Mouse (Mus musculus) lung, postnatal 0 days (tissue): ENCODE data around the gene Fkrp. TPM values are rescaled to one million over a fixed set of nuclear protein-coding genes. Genes with fewer than 3 reads are reported as not detected.

Source experiments
- ATAC-seq: fragments of 200-750 bp; cut with Nextera tagmentation; 2 replicates; pipeline ENCODE4 v1.8.0; 2017; ENCODE audit warnings: moderate library complexity
- DNase-seq: peaks from one replicate; pipeline ENCODE4 v3.0.0-alpha.2; 2016; ENCODE audit warnings: low spot score
- H3K27ac ChIP-seq: fragments of 300-500 bp; sonication (generic); 2 replicates; pipeline ENCODE4 v1.5.1; 2014; ENCODE audit warnings: antibody characterized with exemption, mild to moderate bottlenecking, low read length, mixed read lengths
- H3K27me3 ChIP-seq: fragments of 300-500 bp; sonication (generic); replicated peaks from 2 replicates; pipeline ENCODE4 v1.6.1; 2014; ENCODE audit warnings: low read length, mixed read lengths; ENCODE audit not compliant: insufficient read depth
- H3K36me3 ChIP-seq: fragments of 300-500 bp; sonication (generic); 2 replicates; pipeline ENCODE4 v1.6.1; 2014; ENCODE audit warnings: low read length, mixed read lengths; ENCODE audit not compliant: insufficient read depth
- H3K4me1 ChIP-seq: fragments of 300-500 bp; sonication (generic); 2 replicates; pipeline ENCODE4 v1.6.1; 2014; ENCODE audit warnings: antibody characterized with exemption, low read depth, low read length, mixed read lengths; ENCODE audit not compliant: insufficient read depth
- H3K4me2 ChIP-seq: fragments of 300-500 bp; sonication (generic); replicated peaks from 2 replicates; pipeline ENCODE4 v1.6.1; 2014; ENCODE audit warnings: low read depth, mild to moderate bottlenecking, low read length, moderate library complexity, mixed read lengths
- H3K4me3 ChIP-seq: fragments of 300-500 bp; sonication (generic); 2 replicates; pipeline ENCODE4 v1.5.1; 2014; ENCODE audit warnings: low read depth, low read length
- H3K9ac ChIP-seq: fragments of 300-500 bp; sonication (generic); replicated peaks from 2 replicates; pipeline ENCODE4 v1.6.1; 2014; ENCODE audit warnings: low read depth, mild to moderate bottlenecking
- H3K9me3 ChIP-seq: fragments of 300-500 bp; sonication (generic); 2 replicates; pipeline ENCODE4 v1.6.1; 2016; ENCODE audit warnings: low read length, mixed read lengths
- CTCF ChIP-seq: IDR thresholded peaks from 2 replicates; pipeline ENCODE4 v1.5.1; 2016; ENCODE audit warnings: antibody characterized with exemption, mild to moderate bottlenecking
- EP300 ChIP-seq: IDR thresholded peaks from 2 replicates; pipeline ENCODE4 v1.6.1; 2016; ENCODE audit warnings: antibody characterized with exemption, mild to moderate bottlenecking, control low read depth
- WGBS: fragments of 180-500 bp; shearing (Covaris S2); extraction: QIAGEN DNeasy Blood & Tissue Kit; methylation state at CpG from one replicate; pipeline ENCODE4 v1.1.7; 2014; 5-methylcytosine and 5-hydroxymethylcytosine counted together
- polyA plus RNA-seq: library from polyadenylated mRNA; unstranded; fragments of >200 nt; fragmentation: Nextera tagmentation; extraction: Ambion mirVana; gene quantifications from 2 replicates; pipeline ENCODE4 v1.2.1, GENCODE M21; 2015

Fkrp gene
- polyA plus RNA-seq, 1 experiment from 2014 or later = 22.3 TPM

- Histone ChIP-seq H3K27ac (no peak overlapping the region), H3K27me3 (no peaks in the 10 kb centered on the region), H3K4me2 (no peak overlapping the region), H3K36me3 (no peaks in the 10 kb centered on the region; the same call in 1 of the 2 replicates), H3K4me3 (no peak overlapping the region), H3K9me3 (no peaks in the 10 kb centered on the region), H3K9ac (no peak overlapping the region), H3K4me1 (0 out of 2 replicates have a peak, but pooled peaks cover 6% of the 10 kb centered on the region)
- WGBS = 24% methylated on average over 10 of the region's 10 CpGs
- ATAC-seq (peak; percentile 20; the same call in 1 of the 2 replicates), DNase-seq (peak; percentile 80)
- TF ChIP-seq EP300 (no peak), CTCF (peak; percentile 95)
Measured at GRCm38 (mm10) chr7:16809739-16810138, 6.8 kb downstream of the Fkrp start.

- Histone ChIP-seq H3K36me3 (no peaks in the 10 kb centered on the region; the same call in 1 of the 2 replicates), H3K4me2 (no peak overlapping the region), H3K9me3 (no peaks in the 10 kb centered on the region), H3K27ac (no peak overlapping the region), H3K4me1 (0 out of 2 replicates have a peak, but pooled peaks cover 6% of the 10 kb centered on the region), H3K4me3 (no peak overlapping the region), H3K9ac (no peak overlapping the region), H3K27me3 (no peaks in the 10 kb centered on the region)
- DNase-seq (peak; percentile 28), ATAC-seq (peak; percentile 12; the same call in 1 of the 2 replicates)
- 62% methylated on average over 9 of the region's 9 CpGs for WGBS
- TF ChIP-seq EP300 = no peak
- no peak for TF ChIP-seq CTCF
Measured at GRCm38 (mm10) chr7:16808647-16809046, 7.9 kb downstream of the Fkrp start.

GRCm38 (mm10) chr7:16807936-16808335 lies 8.6 kb downstream of the Fkrp start:
- H3K27me3 ChIP-seq = no peaks in the 10 kb centered on the region
- H3K36me3 ChIP-seq = no peaks in the 10 kb centered on the region; the same call in 1 of the 2 replicates
- no peaks in the 10 kb centered on the region for H3K9me3 ChIP-seq
- 87% methylated on average over 9 of the region's 9 CpGs for WGBS
- no peak for TF ChIP-seq EP300
- peak; percentile 38 for TF ChIP-seq CTCF
- no peak overlapping the region for H3K4me3 ChIP-seq
- ATAC-seq (no peak), DNase-seq (no peak)
- 0 out of 2 replicates have a peak, but pooled peaks cover 6% of the 10 kb centered on the region for H3K4me1 ChIP-seq
- no peak overlapping the region for H3K4me2 ChIP-seq
- H3K27ac ChIP-seq = no peak overlapping the region
- no peak overlapping the region for H3K9ac ChIP-seq

DNA sequence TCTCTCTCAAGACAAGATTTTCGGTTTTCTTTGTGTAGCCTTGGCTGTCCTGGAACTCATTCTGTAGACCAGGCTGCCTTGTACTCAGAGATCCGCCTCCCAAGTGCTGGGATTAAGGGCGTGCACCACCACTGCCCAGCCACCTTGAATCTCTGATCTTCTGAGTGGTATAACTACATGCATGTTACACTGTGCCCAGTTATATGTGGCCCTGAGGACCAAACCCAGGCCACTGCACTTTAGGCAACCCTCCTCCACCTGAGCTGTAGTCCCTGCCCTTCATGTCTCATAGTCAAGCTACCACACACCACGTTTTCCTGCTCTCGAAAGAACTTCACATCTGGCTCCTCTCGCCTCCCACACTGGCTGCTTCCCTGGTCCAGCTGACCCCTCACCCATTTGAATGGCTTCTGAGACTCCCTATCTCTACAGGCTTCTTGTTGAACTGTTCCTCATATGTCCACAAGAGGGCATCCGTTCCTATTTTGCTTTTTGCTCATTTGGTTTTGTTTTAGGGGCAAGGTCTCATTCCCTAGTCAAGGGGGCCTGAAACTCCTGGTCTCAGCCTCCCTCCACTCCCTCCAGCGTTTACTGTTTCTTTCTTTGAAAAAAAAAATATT lies 12.0 kb downstream of the Fkrp start:
- ATAC-seq = peak; percentile 40; the same call in 1 of the 2 replicates

GRCm38 (mm10) chr7:16794886-16795285 lies 21.6 kb downstream of the Fkrp start:
- Histone ChIP-seq H3K9me3 (no peaks in the 10 kb centered on the region), H3K9ac (no peak overlapping the region), H3K36me3 (peaks cover 13% of the 10 kb centered on the region; the same call in 1 of the 2 replicates), H3K27me3 (no peaks in the 10 kb centered on the region), H3K27ac (no peak overlapping the region), H3K4me1 (peaks cover 6% of the 10 kb centered on the region; the same call in 1 of the 2 replicates), H3K4me2 (no peak overlapping the region), H3K4me3 (no peak overlapping the region)
- no peak for TF ChIP-seq EP300
- TF ChIP-seq CTCF = no peak
- DNase-seq = no peak
- WGBS = 72% methylated on average over 5 of the region's 5 CpGs
- no peak for ATAC-seq

More for the DNA sequence above, 12.0 kb downstream of the Fkrp start:
- peak; percentile 63 for DNase-seq
- Histone ChIP-seq H3K9ac (no peak overlapping the region), H3K36me3 (no peaks in the 10 kb centered on the region), H3K9me3 (no peaks in the 10 kb centered on the region), H3K4me3 (no peak overlapping the region), H3K4me1 (no peaks in the 10 kb centered on the region), H3K27me3 (no peaks in the 10 kb centered on the region), H3K4me2 (no peak overlapping the region), H3K27ac (no peak overlapping the region)
- TF ChIP-seq EP300 = no peak
- TF ChIP-seq CTCF = peak; percentile 84
- 30% methylated on average over 8 of the region's 8 CpGs for WGBS

DNA sequence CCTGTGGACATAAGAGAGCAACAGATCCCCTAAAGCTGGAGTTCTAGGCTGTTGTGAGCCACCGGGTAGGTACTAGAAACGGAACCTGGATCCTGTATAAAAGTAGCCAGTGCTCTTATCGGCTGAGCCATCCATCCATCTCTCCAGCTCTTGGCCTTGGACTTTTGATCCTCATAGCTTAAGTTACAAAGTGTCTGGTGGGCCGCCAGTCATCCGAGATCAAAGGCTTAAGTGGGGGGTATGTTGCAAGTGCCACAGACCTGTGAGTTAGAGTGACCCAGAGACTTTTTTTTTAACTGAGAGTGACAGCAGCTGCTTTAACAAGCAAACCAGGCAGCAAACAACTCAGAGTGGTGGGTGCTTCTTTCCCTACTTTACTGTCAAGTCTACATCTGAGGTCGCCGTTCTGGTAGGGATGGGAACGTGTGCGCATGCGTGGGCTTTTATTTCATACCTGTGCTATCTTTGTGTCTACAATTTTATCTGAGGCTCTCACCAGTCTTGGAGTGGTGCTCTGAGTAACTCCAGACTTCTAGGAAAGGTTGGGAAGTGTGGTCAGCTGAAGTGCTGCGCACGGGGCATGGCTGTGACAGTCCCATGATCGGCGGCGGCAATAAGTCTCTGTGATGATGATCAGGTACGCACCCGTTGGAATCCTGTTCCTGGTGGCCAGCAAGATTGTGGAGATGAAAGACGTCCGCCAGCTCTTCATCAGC lies 23.4 kb downstream of the Fkrp start:
- ATAC-seq (peak; percentile 81), DNase-seq (peak; percentile 84)
- Histone ChIP-seq H3K27ac (peak overlapping the region; percentile 84), H3K9me3 (no peaks in the 10 kb centered on the region), H3K4me1 (peaks cover 6% of the 10 kb centered on the region; the same call in 1 of the 2 replicates), H3K36me3 (peaks cover 15% of the 10 kb centered on the region; the same call in 1 of the 2 replicates), H3K27me3 (no peaks in the 10 kb centered on the region), H3K9ac (no peak overlapping the region), H3K4me2 (peak overlapping the region; percentile 33; the same call in 1 of the 2 replicates), H3K4me3 (peak overlapping the region; percentile 13; the same call in 1 of the 2 replicates)
- TF ChIP-seq EP300 = peak; percentile 72; the same call in 1 of the 2 replicates
- no peak for TF ChIP-seq CTCF
- WGBS = 62% methylated on average over 19 of the region's 19 CpGs
